Mouse (Mus musculus): ENCODE results near the gene Mdm2.

- TF ChIP-seq CTCF (conservative IDR thresholded peaks at IDR 0.05; ENCODE audit: insufficient read depth, insufficient read length, low read depth, low read length) (no peak), POLR2A (IDR thresholded peaks at IDR 0.05; ENCODE audit: low read depth, low read length) (no peak)
These were observed 29.0 kb upstream of the Mdm2 start for GRCm38 (mm10) chr10:117739648-117739948.
